Mouse (Mus musculus) brain, embryonic 14.5 days (tissue): Measurements from ENCODE around the gene Nfatc3.

Experiments
- CTCF ChIP-seq: fragments of 200-500 bp; IDR thresholded peaks from 2 replicates; pipeline ENCODE4 v1.5.1; 2012; ENCODE audit warnings: inconsistent platforms, mild to moderate bottlenecking, moderate library complexity, borderline replicate concordance; ENCODE audit not compliant: insufficient read depth, insufficient read length; ENCODE audit errors: extremely low read depth
- POLR2A ChIP-seq: fragments of 200-500 bp; IDR thresholded peaks from 2 replicates; pipeline ENCODE4 v1.6.1; 2012; ENCODE audit warnings: mild to moderate bottlenecking, inconsistent platforms, borderline replicate concordance; ENCODE audit not compliant: poor library complexity, insufficient read depth, insufficient read length, severe bottlenecking; ENCODE audit errors: extremely low read depth

- TF ChIP-seq POLR2A (no peak), CTCF (no peak)
Observed at GRCm38 (mm10) chr8:106112514-106112913, 53.9 kb downstream of the Nfatc3 start.
